Mouse (Mus musculus): ENCODE measurements around the gene Rpl14.

The Rpl14 gene

DNA sequence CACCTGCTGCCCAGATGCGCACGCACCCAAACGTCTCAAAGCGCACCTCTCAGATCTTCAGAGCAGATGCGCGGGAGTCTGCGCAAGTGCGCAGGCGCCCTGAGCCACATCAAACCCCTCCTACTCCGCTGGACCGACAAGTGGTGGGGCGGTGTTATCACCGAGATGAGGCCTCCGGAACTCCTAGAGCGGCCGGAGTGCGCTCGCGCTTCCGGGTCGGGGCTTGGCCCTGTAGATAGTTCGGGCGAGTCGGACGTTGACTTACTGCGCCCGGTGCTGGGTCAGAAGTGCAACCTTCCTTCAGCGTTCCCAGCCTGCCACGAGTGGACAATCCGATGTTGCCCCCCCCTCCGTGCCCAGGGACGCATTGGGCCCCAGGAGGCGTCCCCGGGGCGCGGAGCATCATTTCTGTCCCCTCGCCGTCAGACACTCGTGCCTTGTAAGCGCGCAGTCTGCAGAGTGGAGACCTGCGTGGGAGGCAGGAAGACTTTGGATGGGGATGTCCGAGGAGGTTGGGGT lies 5.9 kb downstream of the Rpl14 start:
- H3K4me3 ChIP-seq (replicated peaks; ENCODE audit: low read length) = peak overlapping the region; percentile 93
- no peaks in the 10 kb centered on the region for H3K9me3 ChIP-seq (ENCODE audit: low read length)
- no peaks in the 10 kb centered on the region for H3K27me3 ChIP-seq (ENCODE audit: insufficient read depth, low read length)
- no peak for TF ChIP-seq NANOG (IDR thresholded peaks at IDR 0.05; ENCODE audit: borderline replicate concordance, low read length)
- no peak for TF ChIP-seq CTCF (conservative IDR thresholded peaks at IDR 0.05; ENCODE audit: low read length)
- no peak for TF ChIP-seq POU5F1 (IDR thresholded peaks at IDR 0.05; ENCODE audit: borderline replicate concordance, low read length)
- peaks cover 45% of the 10 kb centered on the region for H3K36me3 ChIP-seq (ENCODE audit: insufficient read depth, low read length)
- H3K4me1 ChIP-seq (replicated peaks; ENCODE audit: low read depth, low read length) = peaks cover 82% of the 10 kb centered on the region

DNA sequence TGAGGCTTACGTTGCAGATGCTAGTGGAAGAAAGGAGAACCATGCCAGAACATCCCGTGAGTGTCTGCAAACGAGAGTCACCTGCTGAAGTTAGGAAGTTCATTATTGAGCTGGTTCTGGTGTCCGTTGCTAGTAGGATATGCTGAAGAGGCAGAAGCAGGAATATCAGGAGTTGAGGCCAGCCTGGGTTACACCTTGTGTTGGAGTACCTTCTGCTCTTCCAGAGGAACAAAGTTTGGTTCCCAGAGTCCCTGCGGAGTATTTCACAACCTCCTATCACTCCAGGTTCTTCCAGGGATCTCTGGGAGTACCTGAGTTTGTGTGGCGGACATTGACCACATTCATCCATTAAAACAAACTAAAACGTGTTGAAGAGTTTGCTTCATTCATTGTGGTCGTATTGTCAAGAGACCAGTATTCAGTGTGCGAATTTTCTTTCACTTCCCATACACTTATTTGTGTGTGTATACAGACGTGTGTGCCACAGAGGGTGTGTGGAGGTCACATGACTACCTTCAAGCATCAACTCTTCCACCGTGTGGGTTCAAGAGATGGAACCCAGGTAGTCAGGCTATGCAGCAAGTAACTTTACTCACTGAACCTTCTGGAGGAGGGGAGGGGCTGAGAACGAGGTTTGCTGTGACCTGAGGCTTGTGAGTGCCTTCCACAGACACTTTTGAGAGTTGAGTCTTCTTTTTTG lies 6.6 kb downstream of the Rpl14 start:
- peaks cover 88% of the 10 kb centered on the region for H3K4me1 ChIP-seq (replicated peaks; ENCODE audit: low read depth, low read length)
- peak overlapping the region; percentile 93 for H3K4me3 ChIP-seq (replicated peaks; ENCODE audit: low read length)
- no peak for TF ChIP-seq POU5F1 (IDR thresholded peaks at IDR 0.05; ENCODE audit: borderline replicate concordance, low read length)
- H3K9me3 ChIP-seq (ENCODE audit: low read length) = no peaks in the 10 kb centered on the region
- peaks cover 38% of the 10 kb centered on the region for H3K36me3 ChIP-seq (ENCODE audit: insufficient read depth, low read length)
- H3K27me3 ChIP-seq (ENCODE audit: insufficient read depth, low read length) = no peaks in the 10 kb centered on the region

DNA sequence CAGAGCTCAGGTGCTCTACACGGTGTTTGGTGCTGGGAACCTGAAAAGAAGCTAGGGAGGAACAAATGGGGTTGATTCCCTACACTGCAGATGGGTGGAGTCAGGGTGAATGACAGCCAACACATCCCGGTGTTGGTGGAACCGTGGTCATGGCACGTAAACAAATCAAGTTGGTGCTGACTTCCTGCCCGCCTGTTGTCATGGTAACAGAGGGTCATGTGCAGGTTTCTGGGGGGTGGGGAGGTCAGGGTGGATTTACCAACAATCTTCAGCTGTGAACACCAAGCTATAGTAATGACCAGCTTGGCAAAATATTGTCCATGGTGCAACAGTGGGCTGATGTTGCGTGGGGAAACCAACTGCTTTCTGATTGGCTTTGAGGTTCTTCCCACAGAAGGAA lies 7.5 kb downstream of the Rpl14 start:
- H3K4me3 ChIP-seq (replicated peaks; ENCODE audit: low read length) = no peak overlapping the region
- H3K9me3 ChIP-seq (ENCODE audit: low read length) = no peaks in the 10 kb centered on the region

DNA sequence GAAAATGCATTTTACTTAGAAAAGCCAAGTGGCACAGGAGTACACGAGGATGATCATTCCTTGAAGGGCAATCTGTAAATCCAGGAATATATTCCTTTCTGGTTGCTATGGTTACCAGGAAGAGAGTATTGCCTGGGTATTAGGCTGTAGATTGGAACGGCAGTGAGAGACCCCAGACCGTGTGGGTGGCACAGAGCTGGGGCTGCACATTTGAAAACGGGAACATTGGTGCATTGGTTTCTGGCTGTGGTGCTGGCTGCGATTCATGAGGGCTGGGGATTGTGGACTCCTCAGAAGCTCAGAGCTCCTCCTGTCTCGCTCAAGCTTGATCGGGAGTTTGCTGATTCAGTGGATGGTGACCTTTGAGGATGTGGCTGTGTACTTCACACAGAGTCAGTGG lies 8.6 kb downstream of the Rpl14 start:
- Histone ChIP-seq H3K4me3 (replicated peaks; ENCODE audit: low read length) (no peak overlapping the region), H3K9me3 (ENCODE audit: low read length) (no peaks in the 10 kb centered on the region), H3K36me3 (ENCODE audit: insufficient read depth, low read length) (peaks cover 18% of the 10 kb centered on the region), H3K4me1 (replicated peaks; ENCODE audit: low read depth, low read length) (peaks cover 79% of the 10 kb centered on the region), H3K27me3 (ENCODE audit: insufficient read depth, low read length) (0 out of 2 replicates have a peak, but pooled peaks cover 3% of the 10 kb centered on the region)
- TF ChIP-seq NANOG (IDR thresholded peaks at IDR 0.05; ENCODE audit: borderline replicate concordance, low read length) (no peak), CTCF (conservative IDR thresholded peaks at IDR 0.05; ENCODE audit: low read length) (no peak), POU5F1 (IDR thresholded peaks at IDR 0.05; ENCODE audit: borderline replicate concordance, low read length) (no peak)

More for the DNA sequence above, 7.5 kb downstream of the Rpl14 start:
- TF ChIP-seq CTCF (conservative IDR thresholded peaks at IDR 0.05; ENCODE audit: low read length) (no peak), NANOG (IDR thresholded peaks at IDR 0.05; ENCODE audit: borderline replicate concordance, low read length) (no peak), POU5F1 (IDR thresholded peaks at IDR 0.05; ENCODE audit: borderline replicate concordance, low read length) (no peak)
- Histone ChIP-seq H3K27me3 (ENCODE audit: insufficient read depth, low read length) (no peaks in the 10 kb centered on the region), H3K4me1 (replicated peaks; ENCODE audit: low read depth, low read length) (peaks cover 87% of the 10 kb centered on the region), H3K36me3 (ENCODE audit: insufficient read depth, low read length) (peaks cover 30% of the 10 kb centered on the region)

DNA sequence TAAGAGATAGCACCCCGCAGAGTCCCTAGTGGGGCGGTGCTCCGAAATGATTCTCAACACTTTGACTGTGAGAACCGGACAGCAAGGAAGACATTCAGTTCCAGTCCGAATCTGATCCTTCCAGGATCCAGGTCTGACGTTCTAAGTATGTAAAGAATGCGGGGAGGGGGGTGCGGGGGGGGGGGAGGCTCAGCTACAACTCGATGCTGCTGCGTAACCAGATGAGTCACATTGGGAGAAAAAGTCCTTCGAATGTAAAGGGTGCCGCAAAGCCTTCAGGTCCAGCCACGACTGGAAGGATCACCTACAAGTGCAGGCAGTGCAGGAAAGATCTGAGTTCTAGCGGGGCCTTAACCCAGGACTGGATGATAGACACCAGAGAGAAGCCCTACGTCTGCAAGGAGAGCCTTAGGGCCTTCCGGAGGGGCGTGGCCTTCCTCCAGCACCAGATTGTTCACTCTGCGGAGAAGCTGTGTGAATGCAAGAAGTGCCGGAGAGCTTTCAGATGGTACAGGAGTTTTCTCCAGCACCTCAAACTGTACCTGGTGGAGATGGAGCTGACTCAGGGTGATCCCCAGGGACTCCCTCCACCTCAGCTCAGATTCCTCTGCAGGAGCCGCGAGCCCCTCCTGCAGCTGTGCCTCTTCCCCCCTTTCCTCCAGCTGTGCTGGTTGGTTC lies 10.8 kb downstream of the Rpl14 start:
- Histone ChIP-seq H3K4me3 (replicated peaks; ENCODE audit: low read length) (peak overlapping the region; percentile 71), H3K4me1 (replicated peaks; ENCODE audit: low read depth, low read length) (peaks cover 58% of the 10 kb centered on the region), H3K9me3 (ENCODE audit: low read length) (no peaks in the 10 kb centered on the region), H3K36me3 (ENCODE audit: insufficient read depth, low read length) (no peaks in the 10 kb centered on the region), H3K27me3 (ENCODE audit: insufficient read depth, low read length) (0 out of 2 replicates have a peak, but pooled peaks cover 3% of the 10 kb centered on the region)
- TF ChIP-seq POU5F1 (IDR thresholded peaks at IDR 0.05; ENCODE audit: borderline replicate concordance, low read length) (no peak), CTCF (conservative IDR thresholded peaks at IDR 0.05; ENCODE audit: low read length) (no peak), NANOG (IDR thresholded peaks at IDR 0.05; ENCODE audit: borderline replicate concordance, low read length) (no peak)

DNA sequence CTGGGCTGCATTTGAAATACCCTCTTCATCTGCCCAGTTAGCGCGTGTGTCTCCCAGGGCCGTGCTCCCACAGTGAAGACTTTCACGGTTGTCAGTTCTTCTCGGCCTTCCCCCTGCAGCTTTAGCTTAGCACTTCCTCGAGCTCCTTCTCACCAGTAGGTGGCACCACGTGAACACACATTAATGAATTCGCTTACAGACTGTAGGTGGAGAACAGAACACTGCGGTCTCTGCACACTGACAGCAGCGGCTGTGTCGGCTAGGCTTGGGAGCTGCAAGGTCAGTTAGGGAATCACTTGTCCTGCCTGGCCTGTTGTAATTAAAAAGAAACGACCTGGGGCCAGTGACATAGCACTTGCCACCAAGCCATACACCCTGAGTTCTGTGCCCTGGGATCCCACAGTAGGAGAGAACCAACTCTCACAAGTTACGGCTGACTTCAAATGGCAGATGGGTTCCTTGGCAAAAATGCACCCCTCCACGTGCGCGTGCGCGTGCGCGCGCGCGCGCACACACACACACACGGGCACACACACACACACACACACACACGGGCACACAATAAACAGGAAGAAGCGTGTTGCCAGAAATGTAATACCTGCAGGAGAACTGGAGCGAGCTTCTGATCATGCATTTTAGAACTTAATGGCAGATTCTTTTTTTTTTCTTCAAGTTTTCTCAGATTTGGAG lies 11.5 kb downstream of the Rpl14 start:
- no peak for TF ChIP-seq NANOG (IDR thresholded peaks at IDR 0.05; ENCODE audit: borderline replicate concordance, low read length)
- TF ChIP-seq POU5F1 (IDR thresholded peaks at IDR 0.05; ENCODE audit: borderline replicate concordance, low read length) = no peak
- peak; percentile 62 for TF ChIP-seq CTCF (conservative IDR thresholded peaks at IDR 0.05; ENCODE audit: low read length)
- no peaks in the 10 kb centered on the region for H3K9me3 ChIP-seq (ENCODE audit: low read length)
- H3K4me1 ChIP-seq (replicated peaks; ENCODE audit: low read depth, low read length) = peaks cover 54% of the 10 kb centered on the region

DNA sequence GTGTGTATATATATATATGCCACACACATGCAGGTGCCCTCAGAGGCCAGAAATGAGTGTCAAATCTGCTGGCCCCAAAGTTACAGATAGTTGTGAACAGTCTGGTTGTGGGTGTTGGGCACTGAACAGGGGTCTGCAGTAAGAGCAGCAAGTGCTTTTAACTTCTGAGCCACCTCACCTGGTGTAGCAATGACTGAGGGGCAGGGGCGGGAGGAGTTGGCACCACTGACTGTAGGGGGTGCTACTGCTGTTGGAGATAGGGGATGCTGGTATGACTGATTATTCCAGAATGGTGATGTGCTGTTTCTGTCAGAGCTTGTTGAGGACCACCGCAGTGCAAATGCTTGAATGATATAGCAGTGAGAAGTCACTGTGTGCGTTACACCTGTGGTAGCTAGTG lies 12.1 kb downstream of the Rpl14 start:
- 0 out of 2 replicates have a peak, but pooled peaks cover 3% of the 10 kb centered on the region for H3K27me3 ChIP-seq (ENCODE audit: insufficient read depth, low read length)
- TF ChIP-seq NANOG (IDR thresholded peaks at IDR 0.05; ENCODE audit: borderline replicate concordance, low read length) (no peak), CTCF (conservative IDR thresholded peaks at IDR 0.05; ENCODE audit: low read length) (no peak), POU5F1 (IDR thresholded peaks at IDR 0.05; ENCODE audit: borderline replicate concordance, low read length) (no peak)
- no peaks in the 10 kb centered on the region for H3K36me3 ChIP-seq (ENCODE audit: insufficient read depth, low read length)
- H3K4me1 ChIP-seq (replicated peaks; ENCODE audit: low read depth, low read length) = peaks cover 48% of the 10 kb centered on the region
- no peaks in the 10 kb centered on the region for H3K9me3 ChIP-seq (ENCODE audit: low read length)
- peak overlapping the region; percentile 71; the same call in 1 of the 2 replicates for H3K4me3 ChIP-seq (replicated peaks; ENCODE audit: low read length)

More for the DNA sequence above, 11.5 kb downstream of the Rpl14 start:
- no peaks in the 10 kb centered on the region for H3K36me3 ChIP-seq (ENCODE audit: insufficient read depth, low read length)
- 0 out of 2 replicates have a peak, but pooled peaks cover 3% of the 10 kb centered on the region for H3K27me3 ChIP-seq (ENCODE audit: insufficient read depth, low read length)
- peak overlapping the region; percentile 71 for H3K4me3 ChIP-seq (replicated peaks; ENCODE audit: low read length)

DNA sequence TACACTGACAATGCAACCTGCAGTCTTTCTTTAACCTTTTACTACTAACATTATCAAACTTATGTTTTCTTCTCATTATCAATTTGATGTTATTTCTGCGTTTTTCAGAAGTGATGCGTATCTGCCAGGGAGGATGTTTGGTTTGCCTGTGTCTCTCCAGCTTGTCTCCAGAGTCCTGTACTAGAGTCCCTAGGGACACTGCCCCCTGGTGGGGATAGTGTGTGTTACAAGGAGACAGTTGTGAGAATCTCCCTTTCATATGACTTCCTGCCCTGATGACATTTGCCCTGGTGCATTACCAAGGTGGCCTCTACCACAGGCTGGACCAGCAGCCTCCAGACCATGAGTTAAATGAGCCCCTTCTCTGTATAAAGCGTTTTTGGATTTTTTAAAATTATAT lies 15.3 kb downstream of the Rpl14 start:
- Histone ChIP-seq H3K36me3 (ENCODE audit: insufficient read depth, low read length) (no peaks in the 10 kb centered on the region), H3K27me3 (ENCODE audit: insufficient read depth, low read length) (0 out of 2 replicates have a peak, but pooled peaks cover 3% of the 10 kb centered on the region), H3K4me3 (replicated peaks; ENCODE audit: low read length) (no peak overlapping the region), H3K9me3 (ENCODE audit: low read length) (no peaks in the 10 kb centered on the region), H3K4me1 (replicated peaks; ENCODE audit: low read depth, low read length) (peaks cover 19% of the 10 kb centered on the region)
- no peak for TF ChIP-seq NANOG (IDR thresholded peaks at IDR 0.05; ENCODE audit: borderline replicate concordance, low read length)
- TF ChIP-seq CTCF (conservative IDR thresholded peaks at IDR 0.05; ENCODE audit: low read length) = peak; percentile 64
- no peak for TF ChIP-seq POU5F1 (IDR thresholded peaks at IDR 0.05; ENCODE audit: borderline replicate concordance, low read length)

All from E14TG2a.4 (cell line).